7 mouse cellular contexts compared by ENCODE assay signal in genomic region chr2:25332286-25333160, GRCm38 (mm10). TPM values are rescaled to one million over a fixed set of nuclear protein-coding genes. Genes with fewer than 3 reads are reported as not detected.
DNase-seq lines count a peak whose midpoint lies in the region; ATAC-seq lines count a peak whose summit lies in the region.

Gene Man1b1, plus strand, starts transcription at chr2:25332338.

- no peaks in the 10 kb centered on the region; the same call in none of the 2 replicates for H3K4me1 ChIP-seq in embryonic facial prominence, embryonic 11.5 days (ENCODE audit: control insufficient read depth, insufficient read depth, low read length)
- H3K4me1 ChIP-seq in limb, embryonic 10.5 days: peaks cover 22% of the 10 kb centered on the region
- peaks cover 30% of the 10 kb centered on the region for H3K4me1 ChIP-seq in midbrain, embryonic 13.5 days (replicated peaks)

- H3K4me3 ChIP-seq in embryonic facial prominence, embryonic 11.5 days (ENCODE audit: low read depth, low read length): peak within 1 kb of the TSS; percentile 94
- H3K4me3 ChIP-seq in limb, embryonic 10.5 days: peak within 1 kb of the TSS; percentile 91
- peak within 1 kb of the TSS; percentile 94 for H3K4me3 ChIP-seq in midbrain, embryonic 13.5 days (replicated peaks)

- peak within 1 kb of the TSS; percentile 83 for H3K4me2 ChIP-seq in embryonic facial prominence, embryonic 11.5 days (ENCODE audit: low read depth, low read length)
- peak within 1 kb of the TSS; percentile 97 for H3K4me2 ChIP-seq in midbrain, embryonic 13.5 days (replicated peaks)

- H3K9me3 ChIP-seq in embryonic facial prominence, embryonic 11.5 days (replicated peaks; ENCODE audit: control insufficient read depth, low read length): no peaks in the 10 kb centered on the region
- H3K9me3 ChIP-seq in limb, embryonic 10.5 days (replicated peaks): no peaks in the 10 kb centered on the region
- no peaks in the 10 kb centered on the region for H3K9me3 ChIP-seq in midbrain, embryonic 13.5 days

- H3K27me3 ChIP-seq in embryonic facial prominence, embryonic 11.5 days (ENCODE audit: control insufficient read depth, insufficient read depth, low read length): no peaks in the 10 kb centered on the region
- no peaks in the 10 kb centered on the region for H3K27me3 ChIP-seq in limb, embryonic 10.5 days (ENCODE audit: low read depth, poor library complexity, severe bottlenecking)
- no peaks in the 10 kb centered on the region for H3K27me3 ChIP-seq in midbrain, embryonic 13.5 days

- under 1% methylated on average over 78 of the region's 78 CpGs for WGBS in embryonic facial prominence, embryonic 11.5 days
- WGBS in limb, embryonic 10.5 days: under 1% methylated on average over 78 of the region's 78 CpGs
- WGBS in midbrain, embryonic 13.5 days: under 1% methylated on average over 78 of the region's 78 CpGs

- H3K9ac ChIP-seq in embryonic facial prominence, embryonic 11.5 days (replicated peaks; ENCODE audit: low read length): peak within 1 kb of the TSS; percentile 96
- H3K9ac ChIP-seq in midbrain, embryonic 13.5 days (replicated peaks): peak within 1 kb of the TSS; percentile 90

- peak; percentile 100 for DNase-seq in adrenal gland, postnatal 14 days
- peak; percentile 100 for DNase-seq in embryonic facial prominence, embryonic 11.5 days (ENCODE audit: low spot score)
- DNase-seq in kidney, adult 11 months: peak; percentile 99
- DNase-seq in limb, embryonic 10.5 days (ENCODE audit: low spot score): peak; percentile 100
- DNase-seq in spleen, adult 12 weeks (ENCODE audit: low spot score): peak; percentile 100

- H3K36me3 ChIP-seq in embryonic facial prominence, embryonic 11.5 days (replicated peaks; ENCODE audit: control insufficient read depth, insufficient read depth, low read depth, low read length): peaks cover 3% of the 10 kb centered on the region; the same call in 1 of the 2 replicates
- peaks cover 40% of the 10 kb centered on the region for H3K36me3 ChIP-seq in limb, embryonic 10.5 days
- H3K36me3 ChIP-seq in midbrain, embryonic 13.5 days: peaks cover 38% of the 10 kb centered on the region

- peak within 1 kb of the TSS; percentile 76 for H3K27ac ChIP-seq in embryonic facial prominence, embryonic 11.5 days (replicated peaks; ENCODE audit: low read depth, low read length)
- peak within 1 kb of the TSS; percentile 95 for H3K27ac ChIP-seq in limb, embryonic 10.5 days
- peak within 1 kb of the TSS; percentile 87 for H3K27ac ChIP-seq in midbrain, embryonic 13.5 days

- peak; percentile 95 for ATAC-seq in embryonic facial prominence, embryonic 11.5 days (replicated peaks; ENCODE audit: insufficient number of reproducible peaks, low FRiP score, low TSS enrichment, low read depth)
- ATAC-seq in granulocyte monocyte progenitor cell, adult 5-6 weeks (replicated peaks; ENCODE audit: poor library complexity, severe bottlenecking): peak; percentile 94
- ATAC-seq in midbrain, embryonic 13.5 days: peak; percentile 99

RNA-seq across cellular contexts. Expression of gene Man1b1, which starts in this region (rescaled TPM):
- total RNA-seq in adrenal gland, postnatal 14 days (2021): 43.1 and 45.7 TPM in 2 replicates
- polyA plus RNA-seq in embryonic facial prominence, embryonic 11.5 days (2014; fragmentation: Nextera tagmentation; extraction: Ambion mirVana): 87.2 and 92.7 TPM in 2 replicates
- 36.5 and 37.2 TPM in 2 replicates for total RNA-seq in granulocyte monocyte progenitor cell, adult 5-6 weeks (2014; fragmentation: Nextera tagmentation)
- total RNA-seq in granulocyte monocyte progenitor cell, adult 5-6 weeks (2017): 34.1 and 38.6 TPM in 2 replicates
- 42.6 and 54.6 TPM in 2 replicates for polyA plus RNA-seq in limb, embryonic 10.5 days (2016; fragmentation: Nextera tagmentation; extraction: Ambion mirVana)
- 60.0 and 66.4 TPM in 2 replicates for polyA plus RNA-seq in midbrain, embryonic 13.5 days (2015; fragmentation: Nextera tagmentation; extraction: Ambion mirVana)

Comparison
In these comparisons a context has a peak if more than half of its experiments do, and no peak if none do; other contexts are left out.
1. Peak in every context shown above with its lines: DNase-seq, ATAC-seq, H3K4me3 ChIP-seq and H3K27ac ChIP-seq.